Mouse (Mus musculus) brain, embryonic 14.5 days (tissue): Measurements from ENCODE around the gene Srrm1.

Source experiments
- CTCF ChIP-seq: fragments of 200-500 bp; IDR thresholded peaks from 2 replicates; pipeline ENCODE4 v1.5.1; 2012; ENCODE audit warnings: inconsistent platforms, mild to moderate bottlenecking, moderate library complexity, borderline replicate concordance; ENCODE audit not compliant: insufficient read depth, insufficient read length; ENCODE audit errors: extremely low read depth
- POLR2A ChIP-seq: fragments of 200-500 bp; IDR thresholded peaks from 2 replicates; pipeline ENCODE4 v1.6.1; 2012; ENCODE audit warnings: mild to moderate bottlenecking, inconsistent platforms, borderline replicate concordance; ENCODE audit not compliant: poor library complexity, insufficient read depth, insufficient read length, severe bottlenecking; ENCODE audit errors: extremely low read depth

DNA sequence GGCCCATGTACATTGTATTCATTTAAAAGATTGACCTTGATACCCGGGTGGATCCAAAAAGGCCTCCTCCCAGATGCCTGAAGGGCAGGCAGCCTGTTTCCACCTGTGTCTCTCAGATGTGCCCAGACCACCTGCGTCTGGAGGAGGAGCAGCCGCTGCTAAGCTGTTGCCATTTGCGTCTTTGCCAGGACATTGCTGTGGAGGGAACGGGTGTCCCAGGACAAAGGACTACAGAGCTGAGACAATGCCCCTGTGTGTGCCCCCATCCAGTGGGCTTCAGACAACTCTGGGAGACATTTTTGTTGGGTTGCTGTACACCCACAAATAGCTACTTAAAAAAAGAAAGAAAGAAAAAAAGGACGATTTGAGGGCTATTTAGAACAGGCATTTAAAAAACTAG, 9.7 kb upstream of the Srrm1 start:
- no peak for TF ChIP-seq CTCF
- TF ChIP-seq POLR2A, result no peak
